Mouse (Mus musculus) ES-Bruce4 (cell line): ENCODE results near the gene Hadha. TPM values are rescaled to one million over a fixed set of nuclear protein-coding genes. Genes with fewer than 3 reads are reported as not detected.

Experiments used
- H3K27ac ChIP-seq: 2 replicates; pipeline ENCODE4 v1.5.1; 2012; ENCODE audit warnings: low read length, inconsistent platforms; ENCODE audit not compliant: insufficient read depth
- H3K27me3 ChIP-seq: 2 replicates; pipeline ENCODE4 v1.6.1; 2012; ENCODE audit warnings: mild to moderate bottlenecking, low read length, inconsistent platforms; ENCODE audit not compliant: control insufficient read depth, poor library complexity, insufficient read depth, severe bottlenecking
- H3K36me3 ChIP-seq: 2 replicates; pipeline ENCODE4 v1.6.1; 2012; ENCODE audit warnings: inconsistent platforms, mild to moderate bottlenecking, low read length, moderate library complexity; ENCODE audit not compliant: control insufficient read depth, poor library complexity, insufficient read depth, severe bottlenecking
- H3K4me1 ChIP-seq: one replicate; pipeline ENCODE4 v1.8.1; 2011; ENCODE audit warnings: low read length; ENCODE audit not compliant: control insufficient read depth, insufficient read depth
- H3K4me3 ChIP-seq: 2 replicates; pipeline ENCODE4 v1.5.1; 2011; ENCODE audit warnings: low read depth, mild to moderate bottlenecking, low read length
- H3K9ac ChIP-seq: 2 replicates; pipeline ENCODE4 v1.6.1; 2012; ENCODE audit warnings: low read depth, mild to moderate bottlenecking, inconsistent platforms; ENCODE audit not compliant: poor library complexity, severe bottlenecking
- H3K9me3 ChIP-seq: replicated peaks from 2 replicates; pipeline ENCODE4 v1.6.1; 2012; ENCODE audit warnings: mild to moderate bottlenecking, low read length, inconsistent platforms; ENCODE audit not compliant: control insufficient read depth, poor library complexity, insufficient read depth, severe bottlenecking
- CTCF ChIP-seq: IDR thresholded peaks from one replicate; pipeline ENCODE4 v1.8.1; 2011; ENCODE audit warnings: low read depth, low read length
- EP300 ChIP-seq: IDR thresholded peaks from 2 replicates; pipeline ENCODE4 v1.6.1; 2011; ENCODE audit warnings: low read depth, low read length; ENCODE audit not compliant: insufficient read depth
- POLR2A ChIP-seq: IDR thresholded peaks from one replicate; pipeline ENCODE4 v1.8.1; 2011; ENCODE audit warnings: low read length; ENCODE audit not compliant: insufficient read depth
- polyA plus RNA-seq: library from polyadenylated mRNA; stranded (reverse); fragments of >200 nt; gene quantifications from 2 replicates; pipeline ENCODE4 v1.2.4, GENCODE M21; 2011; ENCODE audit warnings: low read depth; ENCODE audit not compliant: missing spikeins, insufficient read depth, insufficient read length

Hadha gene
- polyA plus RNA-seq, 1 experiment, result 59.3 TPM

GRCm38 (mm10) chr5:30107186-30107585 is 47.8 kb downstream of the Hadha start:
- H3K9ac ChIP-seq, result no peak overlapping the region
- peaks cover 10% of the 10 kb centered on the region for H3K27me3 ChIP-seq
- peaks cover 2% of the 10 kb centered on the region for H3K4me1 ChIP-seq
- no peak overlapping the region for H3K4me3 ChIP-seq
- H3K36me3 ChIP-seq, result no peaks in the 10 kb centered on the region
- no peak overlapping the region for H3K27ac ChIP-seq
- H3K9me3 ChIP-seq, result no peaks in the 10 kb centered on the region
- TF ChIP-seq CTCF (no peak), POLR2A (no peak), EP300 (no peak)

DNA sequence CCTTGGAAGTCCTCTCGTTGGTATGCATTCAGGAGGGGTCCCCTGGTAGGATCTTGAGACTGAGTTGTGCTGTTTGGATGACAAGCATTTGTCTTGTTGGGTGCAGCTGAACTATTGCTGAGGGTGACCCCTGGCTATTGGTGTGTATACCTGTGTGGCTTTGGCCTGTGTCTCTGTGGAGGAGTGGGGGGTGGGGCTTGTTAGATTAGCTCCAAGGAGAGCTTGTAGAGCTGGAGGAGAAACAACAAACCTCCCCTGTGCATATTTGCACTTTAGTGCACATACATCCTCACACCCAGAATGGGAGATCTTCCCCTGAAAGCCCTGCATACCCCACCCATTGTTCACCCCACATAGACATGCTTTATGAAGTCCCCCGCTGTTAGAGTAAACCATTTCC is 48.2 kb downstream of the Hadha start:
- no peak for TF ChIP-seq EP300
- TF ChIP-seq POLR2A, result no peak
- TF ChIP-seq CTCF, result no peak
- Histone ChIP-seq H3K9ac (no peak overlapping the region), H3K27me3 (peaks cover 10% of the 10 kb centered on the region), H3K4me3 (no peak overlapping the region), H3K36me3 (no peaks in the 10 kb centered on the region), H3K9me3 (no peaks in the 10 kb centered on the region), H3K27ac (no peak overlapping the region), H3K4me1 (peaks cover 2% of the 10 kb centered on the region)

DNA sequence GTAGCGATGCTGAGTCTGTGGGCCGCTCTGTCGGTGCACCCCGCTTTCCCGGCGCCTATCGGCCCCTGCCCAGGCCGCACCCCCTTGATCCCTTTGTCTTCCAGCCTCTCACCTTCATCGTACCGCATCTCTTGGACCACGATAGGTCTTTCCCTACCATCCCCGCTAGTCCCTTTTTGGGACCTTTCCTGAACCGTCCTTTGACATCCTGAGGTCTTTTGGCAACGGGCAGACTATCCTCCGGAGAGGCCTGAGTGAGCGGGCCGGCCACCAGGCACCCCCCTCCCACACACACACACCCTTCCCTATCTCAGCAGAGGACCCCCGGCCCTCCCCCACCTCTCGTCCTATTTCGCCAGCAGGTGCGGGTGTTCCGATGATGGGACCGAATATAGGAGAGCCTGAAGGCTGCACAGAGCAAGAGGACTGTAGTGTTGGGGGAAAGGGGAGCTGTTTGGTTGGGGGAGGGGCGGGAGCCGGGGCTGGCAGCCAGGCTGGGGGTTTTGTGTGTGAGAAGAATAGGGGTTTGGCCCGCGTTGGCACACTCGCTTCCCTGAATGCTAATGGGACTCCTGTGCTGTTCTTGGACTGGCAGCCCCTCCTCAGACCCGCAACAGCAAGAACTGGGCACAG is 49.2 kb downstream of the Hadha start, which contains the start of gene 3110082J24Rik:
TSS of gene 3110082J24Rik (minus strand) at position 419 of the 633 bp plus-strand sequence.
- no peak for TF ChIP-seq CTCF
- no peak for TF ChIP-seq EP300
- no peak for TF ChIP-seq POLR2A

DNA sequence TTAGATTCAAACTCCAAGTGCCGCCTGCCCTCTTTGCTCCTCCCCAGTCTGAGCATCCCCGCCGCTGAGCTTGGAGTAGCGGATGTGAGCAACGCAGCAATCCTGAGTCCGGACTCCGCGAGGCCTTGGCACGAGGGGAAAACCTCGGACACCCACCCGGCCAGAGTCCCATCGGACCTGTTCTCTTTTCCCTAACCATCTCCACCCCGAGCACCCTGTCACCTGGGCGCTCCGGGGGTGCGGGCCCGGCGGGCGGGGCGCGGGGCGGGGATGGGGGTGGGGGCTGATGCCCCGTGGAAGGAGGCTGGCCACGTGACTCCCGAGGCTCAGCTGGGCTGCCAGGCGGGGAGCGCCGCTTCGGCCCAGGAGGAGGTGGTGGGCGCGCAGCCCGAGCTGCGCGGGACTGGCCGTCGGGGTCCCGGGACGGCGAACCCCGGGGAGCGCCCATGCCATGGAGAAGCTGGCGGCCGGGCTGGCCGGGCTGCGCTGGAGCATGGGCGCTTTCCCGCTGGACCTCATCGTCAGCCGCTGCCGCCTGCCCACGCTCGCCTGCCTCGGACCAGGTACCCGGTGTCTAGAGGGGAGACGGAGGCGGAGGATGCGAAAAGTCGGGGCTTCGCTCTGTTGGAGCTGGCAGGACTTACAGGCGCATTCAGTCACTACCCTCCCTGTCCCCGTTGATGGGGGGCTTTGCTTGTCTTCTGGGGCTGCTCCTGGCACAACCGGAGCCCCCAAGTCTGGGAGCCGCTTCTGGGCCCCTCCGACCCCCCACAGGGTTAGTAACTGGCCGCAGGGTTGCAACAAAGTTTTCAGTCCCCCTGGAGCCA is 49.9 kb downstream of the Hadha start, which contains the start of gene Garem2:
TSS of gene Garem2 (plus strand) at position 321 of the 827 bp plus-strand sequence.
- H3K27ac ChIP-seq, result no peak within 1 kb of the TSS
- H3K36me3 ChIP-seq, result no peaks in the 10 kb centered on the region
- peaks cover 10% of the 10 kb centered on the region for H3K27me3 ChIP-seq

More for the DNA sequence above, 49.2 kb downstream of the Hadha start, which contains the start of gene 3110082J24Rik:
- Histone ChIP-seq H3K27me3 (peaks cover 10% of the 10 kb centered on the region), H3K4me3 (peak within 1 kb of the TSS; percentile 75), H3K9me3 (no peaks in the 10 kb centered on the region), H3K27ac (no peak within 1 kb of the TSS), H3K9ac (peak within 1 kb of the TSS; percentile 42), H3K36me3 (no peaks in the 10 kb centered on the region), H3K4me1 (peaks cover 2% of the 10 kb centered on the region)

GRCm38 (mm10) chr5:30104339-30104738 is 50.6 kb downstream of the Hadha start:
- TF ChIP-seq EP300, result 0 out of 2 replicates have a peak, but pooled peaks have one; percentile 36
- peak; percentile 98 for TF ChIP-seq CTCF
- TF ChIP-seq POLR2A, result no peak
- Histone ChIP-seq H3K27ac (no peak overlapping the region), H3K9ac (0 out of 2 replicates have a peak overlapping the region, but pooled peaks have one; percentile 42), H3K4me3 (no peak overlapping the region), H3K27me3 (peaks cover 10% of the 10 kb centered on the region), H3K4me1 (peaks cover 2% of the 10 kb centered on the region), H3K9me3 (no peaks in the 10 kb centered on the region), H3K36me3 (no peaks in the 10 kb centered on the region)

More for the DNA sequence above, 49.9 kb downstream of the Hadha start, which contains the start of gene Garem2:
- Histone ChIP-seq H3K4me3 (peak within 1 kb of the TSS; percentile 75), H3K9me3 (no peaks in the 10 kb centered on the region), H3K4me1 (peaks cover 2% of the 10 kb centered on the region), H3K9ac (peak within 1 kb of the TSS; percentile 42)
- TF ChIP-seq CTCF, result no peak
- no peak for TF ChIP-seq POLR2A
- TF ChIP-seq EP300, result no peak

GRCm38 (mm10) chr5:30103340-30103739 is 51.6 kb downstream of the Hadha start:
- Histone ChIP-seq H3K9me3 (no peaks in the 10 kb centered on the region), H3K27me3 (peaks cover 10% of the 10 kb centered on the region), H3K9ac (no peak overlapping the region), H3K36me3 (no peaks in the 10 kb centered on the region), H3K4me3 (no peak overlapping the region), H3K4me1 (peaks cover 2% of the 10 kb centered on the region), H3K27ac (no peak overlapping the region)
- TF ChIP-seq EP300, result no peak
- TF ChIP-seq POLR2A, result no peak
- no peak for TF ChIP-seq CTCF
